Mouse (Mus musculus): ENCODE results near the gene Spag6. TPM values are rescaled to one million over a fixed set of nuclear protein-coding genes. Genes with fewer than 3 reads are reported as not detected.
A peak's percentile ranks its signal among the peaks of the same experiment; 100 is the strongest.

The Spag6 gene
- polyA plus RNA-seq, 1 experiment, result 0.14 TPM

DNA sequence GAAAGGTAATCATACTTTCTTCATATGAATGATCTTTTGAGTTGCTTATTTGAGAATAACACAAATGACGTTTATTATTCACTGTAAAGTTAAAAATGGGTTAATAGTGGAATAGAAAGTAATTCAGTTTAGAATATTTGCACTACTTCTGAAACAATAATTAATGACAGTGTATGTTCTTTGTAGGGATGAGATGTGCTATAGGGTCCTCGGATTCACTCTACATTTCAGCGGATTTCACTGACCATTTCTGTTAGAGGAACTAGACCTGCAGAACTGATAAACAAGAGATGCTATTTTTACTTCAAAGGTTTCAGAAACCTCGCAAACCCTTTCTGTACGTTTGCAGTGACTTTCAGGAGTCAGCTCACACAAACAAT is 351 bp upstream of the Spag6 start:
- no peak for DNase-seq
- H3K27ac ChIP-seq (ENCODE audit: insufficient read depth, low read depth, low read length), result no peak overlapping the region
- no peaks in the 10 kb centered on the region for H3K36me3 ChIP-seq (ENCODE audit: control insufficient read depth, insufficient read depth, low read length)
- WGBS, result 3% methylated on average over 5 of the region's 5 CpGs
- H3K4me1 ChIP-seq (ENCODE audit: control insufficient read depth, insufficient read depth, low read length), result no peaks in the 10 kb centered on the region; the same call in 1 of the 2 replicates
- H3K4me3 ChIP-seq (ENCODE audit: insufficient read depth, low read depth, low read length), result peak overlapping the region; percentile 57
- H3K27me3 ChIP-seq (replicated peaks; ENCODE audit: control insufficient read depth, insufficient read depth, low read length), result peaks cover 28% of the 10 kb centered on the region
- TF ChIP-seq POLR2A (IDR thresholded peaks at IDR 0.05; ENCODE audit: low read depth, low read length), result no peak
- TF ChIP-seq CTCF (conservative IDR thresholded peaks at IDR 0.05; ENCODE audit: insufficient read depth, insufficient read length, low read depth, low read length), result no peak

DNA sequence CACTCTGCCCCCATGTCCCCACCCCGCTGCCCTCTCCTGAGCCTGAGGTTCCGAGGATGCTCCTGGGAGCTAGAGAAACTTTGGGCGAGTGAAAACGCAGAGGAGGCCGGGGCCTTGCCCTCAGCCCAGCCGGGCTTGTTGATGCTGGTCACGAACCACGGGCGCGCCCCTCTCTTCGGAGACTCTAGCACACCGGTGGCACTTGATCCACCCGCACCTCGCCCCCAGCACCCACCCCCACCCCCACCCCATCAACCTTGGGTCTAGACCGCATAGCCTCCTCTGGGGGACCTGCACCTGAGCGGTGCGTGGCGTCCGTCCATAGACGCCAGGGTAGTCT is 749 bp downstream of the Spag6 start:
- TF ChIP-seq POLR2A (IDR thresholded peaks at IDR 0.05; ENCODE audit: low read depth, low read length) (no peak), CTCF (conservative IDR thresholded peaks at IDR 0.05; ENCODE audit: insufficient read depth, insufficient read length, low read depth, low read length) (no peak)
- no peak overlapping the region for H3K27ac ChIP-seq (ENCODE audit: insufficient read depth, low read depth, low read length)
- 3% methylated on average over 20 of the region's 20 CpGs for WGBS
- no peaks in the 10 kb centered on the region for H3K36me3 ChIP-seq (ENCODE audit: control insufficient read depth, insufficient read depth, low read length)
- DNase-seq, result no peak
- no peaks in the 10 kb centered on the region; the same call in 1 of the 2 replicates for H3K4me1 ChIP-seq (ENCODE audit: control insufficient read depth, insufficient read depth, low read length)
- peaks cover 26% of the 10 kb centered on the region for H3K27me3 ChIP-seq (replicated peaks; ENCODE audit: control insufficient read depth, insufficient read depth, low read length)
- peak overlapping the region; percentile 57 for H3K4me3 ChIP-seq (ENCODE audit: insufficient read depth, low read depth, low read length)

DNA sequence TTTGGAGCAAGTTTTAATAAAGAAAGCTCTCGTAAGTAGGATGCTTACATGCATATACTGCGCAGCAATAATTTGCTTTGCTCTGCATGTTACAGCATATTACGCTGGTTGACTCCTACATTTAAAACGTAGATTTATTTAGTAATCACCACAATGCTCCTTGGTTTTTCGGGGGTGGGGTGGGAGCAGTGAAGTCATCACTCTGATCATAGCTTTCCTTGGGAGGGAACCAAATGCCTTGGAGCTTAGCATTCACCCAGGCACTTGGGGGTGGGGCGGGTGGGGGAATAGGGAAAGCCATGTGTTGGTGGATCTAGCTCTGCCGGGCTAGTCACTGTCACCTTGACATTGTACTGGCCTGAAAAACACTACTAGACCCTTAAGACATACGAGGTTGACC is 1.3 kb downstream of the Spag6 start:
- Histone ChIP-seq H3K36me3 (ENCODE audit: control insufficient read depth, insufficient read depth, low read length) (no peaks in the 10 kb centered on the region), H3K4me1 (ENCODE audit: control insufficient read depth, insufficient read depth, low read length) (no peaks in the 10 kb centered on the region), H3K4me3 (ENCODE audit: insufficient read depth, low read depth, low read length) (no peak overlapping the region), H3K27me3 (replicated peaks; ENCODE audit: control insufficient read depth, insufficient read depth, low read length) (peaks cover 20% of the 10 kb centered on the region), H3K27ac (ENCODE audit: insufficient read depth, low read depth, low read length) (no peak overlapping the region)
- whole genome bisulfite sequencing, result 29% methylated on average over 8 of the region's 8 CpGs
- TF ChIP-seq POLR2A (IDR thresholded peaks at IDR 0.05; ENCODE audit: low read depth, low read length), result no peak
- TF ChIP-seq CTCF (conservative IDR thresholded peaks at IDR 0.05; ENCODE audit: insufficient read depth, insufficient read length, low read depth, low read length), result no peak
- DNase-seq, result no peak

DNA sequence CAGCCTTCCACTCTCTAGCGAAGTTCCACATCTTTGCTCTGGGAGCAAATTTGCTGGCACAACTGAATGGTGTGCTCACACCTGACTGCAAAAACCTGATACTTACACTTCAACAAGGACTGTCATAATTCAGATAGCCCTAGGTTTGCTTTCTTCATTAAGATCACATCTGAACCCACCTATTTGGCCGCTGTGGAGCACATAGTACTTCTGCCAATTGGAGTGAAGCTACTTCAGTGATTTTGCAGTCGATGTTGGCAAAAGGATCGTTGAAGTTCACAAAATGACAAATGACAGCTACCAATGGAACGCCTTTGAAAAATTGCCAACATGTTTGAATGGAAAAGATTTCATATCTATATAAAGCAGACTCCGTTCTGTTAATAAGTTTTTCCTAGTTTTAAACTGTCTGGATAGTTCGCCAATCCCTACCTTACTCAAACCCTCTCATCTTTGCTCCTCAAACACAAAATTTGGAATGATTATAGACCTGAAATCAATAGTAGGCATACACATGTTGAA is 1.9 kb downstream of the Spag6 start:
- H3K36me3 ChIP-seq (ENCODE audit: control insufficient read depth, insufficient read depth, low read length), result no peaks in the 10 kb centered on the region
- H3K4me1 ChIP-seq (ENCODE audit: control insufficient read depth, insufficient read depth, low read length), result no peaks in the 10 kb centered on the region
- DNase-seq, result no peak
- TF ChIP-seq CTCF (conservative IDR thresholded peaks at IDR 0.05; ENCODE audit: insufficient read depth, insufficient read length, low read depth, low read length) (no peak), POLR2A (IDR thresholded peaks at IDR 0.05; ENCODE audit: low read depth, low read length) (no peak)
- H3K4me3 ChIP-seq (ENCODE audit: insufficient read depth, low read depth, low read length), result no peak overlapping the region
- 36% methylated on average over 7 of the region's 7 CpGs for WGBS
- no peak overlapping the region for H3K27ac ChIP-seq (ENCODE audit: insufficient read depth, low read depth, low read length)
- H3K27me3 ChIP-seq (replicated peaks; ENCODE audit: control insufficient read depth, insufficient read depth, low read length), result peaks cover 16% of the 10 kb centered on the region

DNA sequence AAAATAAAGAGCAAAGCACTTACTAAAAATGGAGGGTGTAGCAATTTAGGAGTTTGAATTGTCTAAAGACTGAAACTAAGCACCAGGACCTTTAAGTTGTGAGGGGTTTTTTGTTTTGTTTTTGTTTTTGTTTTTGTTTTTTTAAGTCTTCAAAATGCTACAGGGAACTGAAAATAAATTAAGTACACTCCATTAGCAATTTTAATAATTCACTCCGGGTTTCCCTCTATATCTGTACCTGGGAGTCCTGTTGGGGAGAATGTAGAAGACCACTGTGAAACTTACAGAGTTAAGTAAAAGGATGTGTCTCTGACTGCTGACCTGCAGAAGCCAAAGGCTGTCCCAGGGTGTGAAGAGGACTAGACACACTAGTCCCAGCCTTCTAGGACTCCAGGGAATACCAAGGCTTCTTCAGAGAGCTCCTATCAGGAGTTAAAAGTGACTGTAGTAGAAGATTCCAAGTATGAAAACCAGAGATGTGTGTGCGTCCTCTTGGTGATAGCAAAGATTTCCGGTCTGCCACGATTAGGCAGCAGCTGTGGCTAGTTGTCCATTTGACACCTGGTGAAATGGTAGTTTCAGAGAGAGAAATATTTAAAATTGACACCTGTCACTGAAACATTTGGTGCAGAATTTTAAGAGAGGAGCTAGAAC is 3.9 kb downstream of the Spag6 start:
- TF ChIP-seq POLR2A (IDR thresholded peaks at IDR 0.05; ENCODE audit: low read depth, low read length) (no peak), CTCF (conservative IDR thresholded peaks at IDR 0.05; ENCODE audit: insufficient read depth, insufficient read length, low read depth, low read length) (no peak)
- Histone ChIP-seq H3K4me3 (ENCODE audit: insufficient read depth, low read depth, low read length) (no peak overlapping the region), H3K4me1 (ENCODE audit: control insufficient read depth, insufficient read depth, low read length) (no peaks in the 10 kb centered on the region), H3K36me3 (ENCODE audit: control insufficient read depth, insufficient read depth, low read length) (no peaks in the 10 kb centered on the region), H3K27me3 (replicated peaks; ENCODE audit: control insufficient read depth, insufficient read depth, low read length) (peaks cover 11% of the 10 kb centered on the region), H3K27ac (ENCODE audit: insufficient read depth, low read depth, low read length) (no peak overlapping the region)
- DNase-seq, result no peak
- WGBS, result 13% methylated on average over 4 of the region's 4 CpGs

DNA sequence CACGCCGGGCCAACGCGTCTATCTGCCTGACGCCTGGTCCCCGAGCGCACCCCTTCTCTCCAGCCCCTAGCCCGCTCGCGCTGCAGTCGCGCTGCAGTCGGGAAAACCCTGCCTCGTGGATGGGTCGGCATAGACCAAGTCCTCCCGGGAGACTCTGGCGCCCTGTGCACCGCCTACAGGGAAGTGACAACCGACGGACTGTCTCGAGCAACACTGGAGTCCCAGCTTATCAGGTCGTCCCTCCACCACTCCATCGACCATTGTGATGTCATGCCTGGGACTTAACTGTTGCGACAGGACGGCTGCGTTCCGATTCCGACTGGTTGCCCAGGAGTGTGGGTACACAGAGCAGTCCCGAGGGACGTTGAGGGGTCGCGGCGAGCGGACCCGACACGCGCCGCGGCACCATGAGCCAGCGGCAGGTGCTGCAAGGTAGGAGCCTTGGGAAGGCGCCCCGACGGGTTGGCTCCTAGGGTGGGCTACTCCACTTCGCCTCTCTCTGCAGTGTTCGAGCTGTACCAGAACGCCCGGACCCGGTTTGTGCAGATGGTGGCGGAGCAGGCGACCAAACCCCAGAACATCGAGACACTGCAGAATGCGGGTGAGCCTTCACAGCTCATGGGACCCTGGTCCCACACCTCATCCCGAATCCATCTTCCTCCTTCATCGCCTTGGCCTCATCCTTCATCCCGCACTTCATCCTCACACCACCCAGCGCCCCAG is 5.0 kb downstream of the Spag6 start:
- Histone ChIP-seq H3K4me1 (ENCODE audit: control insufficient read depth, insufficient read depth, low read length) (no peaks in the 10 kb centered on the region), H3K27ac (ENCODE audit: insufficient read depth, low read depth, low read length) (no peak overlapping the region), H3K4me3 (ENCODE audit: insufficient read depth, low read depth, low read length) (no peak overlapping the region), H3K36me3 (ENCODE audit: control insufficient read depth, insufficient read depth, low read length) (no peaks in the 10 kb centered on the region), H3K27me3 (replicated peaks; ENCODE audit: control insufficient read depth, insufficient read depth, low read length) (peaks cover 11% of the 10 kb centered on the region)
- TF ChIP-seq POLR2A (IDR thresholded peaks at IDR 0.05; ENCODE audit: low read depth, low read length), result no peak
- TF ChIP-seq CTCF (conservative IDR thresholded peaks at IDR 0.05; ENCODE audit: insufficient read depth, insufficient read length, low read depth, low read length), result no peak
- no peak for DNase-seq
- WGBS, result 3% methylated on average over 56 of the region's 56 CpGs

DNA sequence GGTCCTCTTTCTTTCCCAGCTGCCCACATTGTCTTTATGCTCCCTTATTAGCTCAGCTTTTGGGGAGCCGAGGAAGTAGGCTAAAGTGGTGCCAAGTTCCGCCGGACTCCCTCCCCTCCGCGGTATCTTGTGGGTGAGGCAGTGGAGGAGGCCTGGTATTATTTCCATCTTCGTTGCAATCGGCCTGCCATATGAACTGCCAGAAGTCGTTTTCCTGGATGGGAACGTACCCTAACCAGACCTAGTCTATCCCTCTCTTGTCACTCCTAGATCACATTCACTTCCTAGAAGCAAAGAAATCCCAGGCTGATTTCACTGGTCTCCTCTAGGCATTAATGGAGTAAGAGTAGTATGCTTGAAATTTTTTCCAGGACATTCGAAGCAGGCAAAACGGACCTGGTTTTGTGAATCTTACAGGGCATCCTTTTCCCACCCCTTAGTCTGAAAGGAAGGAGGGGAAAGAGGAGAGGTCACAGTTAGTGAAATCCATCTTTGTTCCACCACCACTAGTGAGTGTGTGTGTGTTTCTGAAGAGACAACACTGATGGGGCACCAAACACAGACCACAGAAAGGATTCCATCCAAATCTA is 5.7 kb downstream of the Spag6 start:
- TF ChIP-seq POLR2A (IDR thresholded peaks at IDR 0.05; ENCODE audit: low read depth, low read length), result no peak
- no peak for TF ChIP-seq CTCF (conservative IDR thresholded peaks at IDR 0.05; ENCODE audit: insufficient read depth, insufficient read length, low read depth, low read length)
- WGBS, result 7% methylated on average over 11 of the region's 11 CpGs
- H3K4me3 ChIP-seq (ENCODE audit: insufficient read depth, low read depth, low read length), result no peak overlapping the region
- H3K27ac ChIP-seq (ENCODE audit: insufficient read depth, low read depth, low read length), result no peak overlapping the region
- no peaks in the 10 kb centered on the region for H3K4me1 ChIP-seq (ENCODE audit: control insufficient read depth, insufficient read depth, low read length)
- DNase-seq, result no peak
- peaks cover 10% of the 10 kb centered on the region for H3K27me3 ChIP-seq (replicated peaks; ENCODE audit: control insufficient read depth, insufficient read depth, low read length)
- H3K36me3 ChIP-seq (ENCODE audit: control insufficient read depth, insufficient read depth, low read length), result no peaks in the 10 kb centered on the region
